Comparison of ENCODE assay signal across 8 mouse cellular contexts in genomic region chr2:167348376-167349282, GRCm38 (mm10). TPM values are rescaled to one million over a fixed set of nuclear protein-coding genes. Genes with fewer than 3 reads are reported as not detected.
DNase-seq lines count a peak whose midpoint lies in the region; ATAC-seq and TF ChIP-seq lines count a peak whose summit lies in the region.

Gene B4galt5 (minus strand): TSS chr2:167349183.

- WGBS in hindbrain, embryonic 10.5 days, result 1% methylated on average over 111 of the region's 111 CpGs
- WGBS in midbrain, postnatal 0 days, result under 1% methylated on average over 54 of the region's 111 CpGs

- peak; percentile 16; the same call in 1 of the 2 replicates for ATAC-seq in erythroid progenitor cell, adult 5-6 weeks (replicated peaks; ENCODE audit: low FRiP score, poor library complexity, severe bottlenecking)
- peak; percentile 44 for ATAC-seq in midbrain, postnatal 0 days (ENCODE audit: low FRiP score)

- H3K36me3 ChIP-seq in hindbrain, embryonic 10.5 days, result peaks cover 7% of the 10 kb centered on the region; the same call in 1 of the 2 replicates
- no peaks in the 10 kb centered on the region for H3K36me3 ChIP-seq in midbrain, postnatal 0 days (ENCODE audit: insufficient read depth, low read length)

- H3K4me2 ChIP-seq in midbrain, postnatal 0 days (ENCODE audit: low read depth, low read length, poor library complexity, severe bottlenecking), result peak within 1 kb of the TSS; percentile 85

- peak within 1 kb of the TSS; percentile 95 for H3K27ac ChIP-seq in hindbrain, embryonic 10.5 days
- peak within 1 kb of the TSS; percentile 81 for H3K27ac ChIP-seq in midbrain, postnatal 0 days (ENCODE audit: low read depth, low read length)

- H3K4me1 ChIP-seq in hindbrain, embryonic 10.5 days (replicated peaks), result peaks cover 47% of the 10 kb centered on the region
- H3K4me1 ChIP-seq in midbrain, postnatal 0 days (ENCODE audit: insufficient read depth, low read length), result peaks cover 4% of the 10 kb centered on the region; the same call in 1 of the 2 replicates

- intact Hi-C loops in left cerebral cortex, postnatal 36 days (cut with DNase I), result loop anchor here (5.0 kb wide), 2 partner anchors 51 to 74 kb away; partner anchors contain the start of gene Slc9a8

- peak within 1 kb of the TSS; percentile 89 for H3K9ac ChIP-seq in midbrain, postnatal 0 days (replicated peaks; ENCODE audit: low read length, poor library complexity, severe bottlenecking)

- no peak for DNase-seq in layer of hippocampus, adult 8-10 months (ENCODE audit: low spot score in 2 of 2)
- DNase-seq in layer of hippocampus, adult 9-11 months, result no peak
- peak; percentile 34 for DNase-seq in adrenal gland, postnatal 25 days
- peak; percentile 68 for DNase-seq in hindbrain, embryonic 10.5 days (ENCODE audit: low spot score)
- DNase-seq in left cerebral cortex, postnatal 36 days (ENCODE audit: low spot score in 2 of 2), result peak; percentile 28 to 55
- DNase-seq in midbrain, postnatal 0 days (ENCODE audit: low spot score), result peak; percentile 42
- DNase-seq in thymus, postnatal 36 days, result peak; percentile 49 to 67

- H3K4me3 ChIP-seq in hindbrain, embryonic 10.5 days, result peak within 1 kb of the TSS; percentile 71
- peak within 1 kb of the TSS; percentile 86 for H3K4me3 ChIP-seq in midbrain, postnatal 0 days (ENCODE audit: low read depth, low read length)

- no peak for TF ChIP-seq CTCF in midbrain, postnatal 0 days (IDR thresholded peaks at IDR 0.05)

- peaks cover 23% of the 10 kb centered on the region for H3K27me3 ChIP-seq in hindbrain, embryonic 10.5 days (ENCODE audit: insufficient read depth, poor library complexity, severe bottlenecking)
- H3K27me3 ChIP-seq in midbrain, postnatal 0 days (ENCODE audit: insufficient read depth, low read length), result no peaks in the 10 kb centered on the region

- H3K9me3 ChIP-seq in hindbrain, embryonic 10.5 days, result no peaks in the 10 kb centered on the region
- H3K9me3 ChIP-seq in midbrain, postnatal 0 days (ENCODE audit: low read length), result no peaks in the 10 kb centered on the region

RNA-seq across cellular contexts. Expression of gene B4galt5, which starts in this region (rescaled TPM):
- total RNA-seq in layer of hippocampus, adult 8-10 months (2022), result 10 to 100 TPM; 34.6 to 43.0 (median 39.7) TPM
- 72.9 and 78.8 TPM in 2 replicates for total RNA-seq in adrenal gland, postnatal 25 days (2021)
- 4.7 and 7.5 TPM in 2 replicates for total RNA-seq in erythroid progenitor cell, adult 5-6 weeks (2015; ENCODE audit: low replicate concordance)
- 13.3 and 29.0 TPM in 2 replicates for total RNA-seq in erythroid progenitor cell, adult 5-6 weeks (2017; ENCODE audit: low replicate concordance)
- 8.4 and 10.6 TPM in 2 replicates for polyA plus RNA-seq in hindbrain, embryonic 10.5 days (2016; fragmentation: Nextera tagmentation; extraction: Ambion mirVana)
- 10 to 100 TPM; 47.9 to 54.0 TPM for total RNA-seq in left cerebral cortex, postnatal 36 days (2021)
- 64.1 and 88.3 TPM in 2 replicates for total RNA-seq in midbrain, postnatal 0 days (2014; rRNA removed)
- polyA plus RNA-seq in midbrain, postnatal 0 days (2015; fragmentation: Nextera tagmentation; extraction: Ambion mirVana), result 29.1 and 35.6 TPM in 2 replicates

Comparison
In these comparisons a context has a peak if more than half of its experiments do, and no peak if none do; other contexts are left out.
1. DNase-seq: peak in adrenal gland, postnatal 25 days (single experiment), hindbrain, embryonic 10.5 days (single experiment), left cerebral cortex, postnatal 36 days (2 of 2), midbrain, postnatal 0 days (single experiment) and thymus, postnatal 36 days (2 of 2); none in layer of hippocampus, adult 8-10 months (0 of 2) and layer of hippocampus, adult 9-11 months (single experiment).